Mouse (Mus musculus) cerebellum, postnatal 4 days (tissue): Measurements from ENCODE around the gene Map4k4.

Experiments
- DNase-seq, 2 experiments: peaks; one replicate each; pipeline ENCODE4 v3.0.0; 2022; ENCODE audit warnings: low spot score in 2 of 2, mixed read lengths in 1 of 2

Gene Map4k4

GRCm38 (mm10) chr1:39935616-39936015 lies 34.9 kb downstream of the Map4k4 start:
- DNase-seq: no peak

GRCm38 (mm10) chr1:39936332-39936802 lies 35.7 kb downstream of the Map4k4 start:
- DNase-seq: peak; percentile 66 to 79

GRCm38 (mm10) chr1:39936934-39937333 lies 36.2 kb downstream of the Map4k4 start:
- no peak for DNase-seq

- DNase-seq: no peak
These were observed 36.9 kb downstream of the Map4k4 start for GRCm38 (mm10) chr1:39937609-39938008.

- DNase-seq: no peak
These were observed 38.7 kb downstream of the Map4k4 start for GRCm38 (mm10) chr1:39939401-39939800.

- DNase-seq: no peak
These were observed 39.6 kb downstream of the Map4k4 start for GRCm38 (mm10) chr1:39940342-39940741.

GRCm38 (mm10) chr1:39941237-39942179 lies 40.8 kb downstream of the Map4k4 start:
- peak in 1 of 2 experiments; percentile 26 for DNase-seq

GRCm38 (mm10) chr1:39942935-39943334 lies 42.2 kb downstream of the Map4k4 start:
- DNase-seq: peak in 1 of 2 experiments; percentile 30

GRCm38 (mm10) chr1:39944306-39944971 lies 43.7 kb downstream of the Map4k4 start:
- DNase-seq: no peak

- DNase-seq: no peak
These were observed 44.2 kb downstream of the Map4k4 start for GRCm38 (mm10) chr1:39944972-39945323.

- no peak for DNase-seq
These were observed 45.7 kb downstream of the Map4k4 start for GRCm38 (mm10) chr1:39946391-39946790.

GRCm38 (mm10) chr1:39947179-39947578 lies 46.5 kb downstream of the Map4k4 start:
- DNase-seq: no peak

GRCm38 (mm10) chr1:39947701-39948359 lies 47.1 kb downstream of the Map4k4 start:
- peak in 1 of 2 experiments; percentile 30 for DNase-seq

- no peak for DNase-seq
These were observed 48.5 kb downstream of the Map4k4 start for GRCm38 (mm10) chr1:39949205-39949604.

- DNase-seq: no peak
These were observed 49.2 kb downstream of the Map4k4 start for GRCm38 (mm10) chr1:39949790-39950462.

- DNase-seq: no peak
These were observed 49.9 kb downstream of the Map4k4 start for GRCm38 (mm10) chr1:39950590-39950989.

GRCm38 (mm10) chr1:39954652-39955051 lies 53.9 kb downstream of the Map4k4 start:
- no peak for DNase-seq

- DNase-seq: no peak
These were observed 56.0 kb downstream of the Map4k4 start for GRCm38 (mm10) chr1:39956712-39957111.

GRCm38 (mm10) chr1:39957981-39958380 lies 57.3 kb downstream of the Map4k4 start:
- DNase-seq: no peak

GRCm38 (mm10) chr1:39960623-39961022 lies 59.9 kb downstream of the Map4k4 start:
- DNase-seq: no peak

GRCm38 (mm10) chr1:39961113-39961512 lies 60.4 kb downstream of the Map4k4 start:
- DNase-seq: no peak

GRCm38 (mm10) chr1:39962321-39962720 lies 61.6 kb downstream of the Map4k4 start:
- DNase-seq: no peak
